Mouse (Mus musculus) heart, embryonic 13.5 days (tissue): ENCODE results near the gene Dscam. TPM values are rescaled to one million over a fixed set of nuclear protein-coding genes. Genes with fewer than 3 reads are reported as not detected.

Experiments used
- ATAC-seq: fragments of 200-750 bp; cut with Nextera tagmentation; 2 replicates; pipeline ENCODE4 v1.8.0; 2017; ENCODE audit warnings: moderate TSS enrichment; ENCODE audit not compliant: insufficient number of reproducible peaks, low FRiP score, low TSS enrichment; ENCODE audit errors: extremely low read depth
- H3K27ac ChIP-seq: fragments of 300-500 bp; sonication (generic); replicated peaks from 2 replicates; pipeline ENCODE4 v1.5.1; 2015; ENCODE audit warnings: moderate library complexity, mild to moderate bottlenecking, inconsistent platforms
- H3K27me3 ChIP-seq: fragments of 300-500 bp; sonication (generic); replicated peaks from 2 replicates; pipeline ENCODE4 v1.6.1; 2015; ENCODE audit warnings: mild to moderate bottlenecking, inconsistent platforms
- H3K36me3 ChIP-seq: fragments of 300-500 bp; sonication (generic); 2 replicates; pipeline ENCODE4 v1.6.1; 2015; ENCODE audit warnings: mild to moderate bottlenecking, inconsistent platforms
- H3K4me1 ChIP-seq: fragments of 300-500 bp; sonication (generic); 2 replicates; pipeline ENCODE4 v1.6.1; 2015; ENCODE audit warnings: inconsistent platforms
- H3K4me2 ChIP-seq: fragments of 300-500 bp; sonication (generic); 2 replicates; pipeline ENCODE4 v1.6.1; 2015; ENCODE audit warnings: inconsistent platforms, mild to moderate bottlenecking, moderate library complexity
- H3K4me3 ChIP-seq: fragments of 300-500 bp; sonication (generic); 2 replicates; pipeline ENCODE4 v1.5.1; 2015; ENCODE audit warnings: moderate library complexity, mild to moderate bottlenecking, inconsistent platforms
- H3K9ac ChIP-seq: fragments of 300-500 bp; sonication (generic); 2 replicates; pipeline ENCODE4 v1.6.1; 2015; ENCODE audit warnings: inconsistent platforms, mild to moderate bottlenecking, moderate library complexity
- H3K9me3 ChIP-seq: fragments of 300-500 bp; sonication (generic); 2 replicates; pipeline ENCODE4 v1.6.1; 2016; ENCODE audit warnings: inconsistent platforms
- WGBS: fragments of 180-500 bp; shearing (Covaris S2); methylation state at CpG from one replicate; pipeline ENCODE4 v1.1.7; 2015; ENCODE audit warnings: mixed read lengths; 5-methylcytosine and 5-hydroxymethylcytosine counted together
- polyA plus RNA-seq: library from polyadenylated mRNA; unstranded; fragments of >200 nt; fragmentation: Nextera tagmentation; extraction: Ambion mirVana; gene quantifications from 2 replicates; pipeline ENCODE4 v1.2.1, GENCODE M21; 2015

Dscam gene
- polyA plus RNA-seq, 1 experiment from 2014 or later = not detected

GRCm38 (mm10) chr16:96987396-96987795 is 183.2 kb downstream of the Dscam start:
- no peak overlapping the region for H3K4me2 ChIP-seq
- H3K27ac ChIP-seq = no peak overlapping the region
- no peaks in the 10 kb centered on the region for H3K36me3 ChIP-seq
- no peak overlapping the region for H3K4me3 ChIP-seq
- WGBS = 82% methylated on average over 2 of the region's 2 CpGs
- H3K27me3 ChIP-seq = no peaks in the 10 kb centered on the region
- H3K4me1 ChIP-seq = no peaks in the 10 kb centered on the region
- H3K9me3 ChIP-seq = no peaks in the 10 kb centered on the region
- no peak overlapping the region for H3K9ac ChIP-seq
- no peak for ATAC-seq

GRCm38 (mm10) chr16:96973300-96973699 is 197.3 kb downstream of the Dscam start:
- Histone ChIP-seq H3K27me3 (no peaks in the 10 kb centered on the region), H3K4me3 (no peak overlapping the region), H3K9me3 (no peaks in the 10 kb centered on the region), H3K27ac (no peak overlapping the region), H3K4me1 (peaks cover 4% of the 10 kb centered on the region; the same call in 1 of the 2 replicates), H3K36me3 (no peaks in the 10 kb centered on the region), H3K9ac (no peak overlapping the region), H3K4me2 (no peak overlapping the region)
- WGBS = 84% methylated on average over 7 of the region's 7 CpGs
- ATAC-seq = no peak

- H3K36me3 ChIP-seq = no peaks in the 10 kb centered on the region
- no peak overlapping the region for H3K4me3 ChIP-seq
- 85% methylated on average over 4 of the region's 4 CpGs for WGBS
- no peaks in the 10 kb centered on the region for H3K9me3 ChIP-seq
- H3K27ac ChIP-seq = no peak overlapping the region
- H3K9ac ChIP-seq = no peak overlapping the region
- ATAC-seq = no peak
- peaks cover 4% of the 10 kb centered on the region; the same call in 1 of the 2 replicates for H3K4me1 ChIP-seq
- H3K27me3 ChIP-seq = no peaks in the 10 kb centered on the region
- no peak overlapping the region for H3K4me2 ChIP-seq
Observed at GRCm38 (mm10) chr16:96971768-96972167, 198.8 kb downstream of the Dscam start.

GRCm38 (mm10) chr16:96970412-96970811 is 200.1 kb downstream of the Dscam start:
- Histone ChIP-seq H3K27me3 (no peaks in the 10 kb centered on the region), H3K4me1 (peaks cover 4% of the 10 kb centered on the region; the same call in 1 of the 2 replicates), H3K9me3 (no peaks in the 10 kb centered on the region), H3K9ac (no peak overlapping the region), H3K27ac (no peak overlapping the region), H3K36me3 (no peaks in the 10 kb centered on the region), H3K4me2 (no peak overlapping the region), H3K4me3 (no peak overlapping the region)
- WGBS = 62% methylated on average over 2 of the region's 2 CpGs
- ATAC-seq = no peak

GRCm38 (mm10) chr16:96969643-96970042 is 200.9 kb downstream of the Dscam start:
- Histone ChIP-seq H3K4me3 (no peak overlapping the region), H3K4me1 (peaks cover 4% of the 10 kb centered on the region; the same call in 1 of the 2 replicates), H3K36me3 (no peaks in the 10 kb centered on the region), H3K27me3 (no peaks in the 10 kb centered on the region), H3K9me3 (no peaks in the 10 kb centered on the region), H3K9ac (no peak overlapping the region), H3K4me2 (no peak overlapping the region), H3K27ac (no peak overlapping the region)
- WGBS = 38% methylated on average over 2 of the region's 2 CpGs
- ATAC-seq = no peak

- Histone ChIP-seq H3K9ac (no peak overlapping the region), H3K36me3 (no peaks in the 10 kb centered on the region), H3K4me3 (no peak overlapping the region), H3K4me2 (no peak overlapping the region), H3K27ac (no peak overlapping the region), H3K9me3 (no peaks in the 10 kb centered on the region), H3K27me3 (no peaks in the 10 kb centered on the region), H3K4me1 (peaks cover 4% of the 10 kb centered on the region; the same call in 1 of the 2 replicates)
- no peak for ATAC-seq
- WGBS = 41% methylated on average over 2 of the region's 2 CpGs
Observed at GRCm38 (mm10) chr16:96968885-96969480, 201.6 kb downstream of the Dscam start.

- 74% methylated on average over 3 of the region's 3 CpGs for WGBS
- ATAC-seq = no peak
- Histone ChIP-seq H3K4me3 (no peak overlapping the region), H3K36me3 (no peaks in the 10 kb centered on the region), H3K4me1 (no peaks in the 10 kb centered on the region), H3K9ac (no peak overlapping the region), H3K27me3 (no peaks in the 10 kb centered on the region), H3K9me3 (no peaks in the 10 kb centered on the region), H3K27ac (no peak overlapping the region), H3K4me2 (no peak overlapping the region)
Observed at GRCm38 (mm10) chr16:96959695-96960094, 210.9 kb downstream of the Dscam start.

- no peaks in the 10 kb centered on the region for H3K27me3 ChIP-seq
- 47% methylated on average over 11 of the region's 11 CpGs for WGBS
- H3K4me2 ChIP-seq = no peak overlapping the region
- no peaks in the 10 kb centered on the region for H3K9me3 ChIP-seq
- no peak overlapping the region for H3K27ac ChIP-seq
- no peak overlapping the region for H3K4me3 ChIP-seq
- ATAC-seq = no peak
- no peak overlapping the region for H3K9ac ChIP-seq
- no peaks in the 10 kb centered on the region for H3K36me3 ChIP-seq
- H3K4me1 ChIP-seq = no peaks in the 10 kb centered on the region
Observed at GRCm38 (mm10) chr16:96945468-96946302, 224.9 kb downstream of the Dscam start.

GRCm38 (mm10) chr16:96943648-96944047 is 226.9 kb downstream of the Dscam start:
- Histone ChIP-seq H3K9me3 (no peaks in the 10 kb centered on the region), H3K4me3 (no peak overlapping the region), H3K27ac (no peak overlapping the region), H3K4me2 (no peak overlapping the region), H3K4me1 (no peaks in the 10 kb centered on the region), H3K9ac (no peak overlapping the region), H3K36me3 (no peaks in the 10 kb centered on the region), H3K27me3 (no peaks in the 10 kb centered on the region)
- ATAC-seq = no peak
- WGBS = 78% methylated on average over 2 of the region's 2 CpGs

GRCm38 (mm10) chr16:96934795-96935194 is 235.8 kb downstream of the Dscam start:
- Histone ChIP-seq H3K4me3 (no peak overlapping the region), H3K9me3 (no peaks in the 10 kb centered on the region), H3K36me3 (no peaks in the 10 kb centered on the region), H3K4me1 (0 out of 2 replicates have a peak, but pooled peaks cover 4% of the 10 kb centered on the region), H3K27ac (no peak overlapping the region), H3K27me3 (no peaks in the 10 kb centered on the region), H3K9ac (no peak overlapping the region), H3K4me2 (no peak overlapping the region)
- 91% methylated on average over 2 of the region's 2 CpGs for WGBS
- no peak for ATAC-seq

- WGBS = 87% methylated on average over 6 of the region's 6 CpGs
- ATAC-seq = no peak
- peaks cover 7% of the 10 kb centered on the region; the same call in 1 of the 2 replicates for H3K4me1 ChIP-seq
- no peak overlapping the region for H3K4me3 ChIP-seq
- no peak overlapping the region for H3K4me2 ChIP-seq
- no peak overlapping the region for H3K9ac ChIP-seq
- no peak overlapping the region for H3K27ac ChIP-seq
- H3K27me3 ChIP-seq = no peaks in the 10 kb centered on the region
- no peaks in the 10 kb centered on the region for H3K9me3 ChIP-seq
- H3K36me3 ChIP-seq = no peaks in the 10 kb centered on the region
Observed at GRCm38 (mm10) chr16:96932211-96932610, 238.3 kb downstream of the Dscam start.
